Mouse (Mus musculus): ENCODE data around the gene Inafm1. TPM values are rescaled to one million over a fixed set of nuclear protein-coding genes. Genes with fewer than 3 reads are reported as not detected.
"Not testable (repeated sequence)": the region's sequence is repeated elsewhere in the genome, so short reads cannot be mapped to it uniquely, and the experiment has no call there.

Gene Inafm1
- polyA plus RNA-seq, 1 experiment: 23.6 TPM

DNA sequence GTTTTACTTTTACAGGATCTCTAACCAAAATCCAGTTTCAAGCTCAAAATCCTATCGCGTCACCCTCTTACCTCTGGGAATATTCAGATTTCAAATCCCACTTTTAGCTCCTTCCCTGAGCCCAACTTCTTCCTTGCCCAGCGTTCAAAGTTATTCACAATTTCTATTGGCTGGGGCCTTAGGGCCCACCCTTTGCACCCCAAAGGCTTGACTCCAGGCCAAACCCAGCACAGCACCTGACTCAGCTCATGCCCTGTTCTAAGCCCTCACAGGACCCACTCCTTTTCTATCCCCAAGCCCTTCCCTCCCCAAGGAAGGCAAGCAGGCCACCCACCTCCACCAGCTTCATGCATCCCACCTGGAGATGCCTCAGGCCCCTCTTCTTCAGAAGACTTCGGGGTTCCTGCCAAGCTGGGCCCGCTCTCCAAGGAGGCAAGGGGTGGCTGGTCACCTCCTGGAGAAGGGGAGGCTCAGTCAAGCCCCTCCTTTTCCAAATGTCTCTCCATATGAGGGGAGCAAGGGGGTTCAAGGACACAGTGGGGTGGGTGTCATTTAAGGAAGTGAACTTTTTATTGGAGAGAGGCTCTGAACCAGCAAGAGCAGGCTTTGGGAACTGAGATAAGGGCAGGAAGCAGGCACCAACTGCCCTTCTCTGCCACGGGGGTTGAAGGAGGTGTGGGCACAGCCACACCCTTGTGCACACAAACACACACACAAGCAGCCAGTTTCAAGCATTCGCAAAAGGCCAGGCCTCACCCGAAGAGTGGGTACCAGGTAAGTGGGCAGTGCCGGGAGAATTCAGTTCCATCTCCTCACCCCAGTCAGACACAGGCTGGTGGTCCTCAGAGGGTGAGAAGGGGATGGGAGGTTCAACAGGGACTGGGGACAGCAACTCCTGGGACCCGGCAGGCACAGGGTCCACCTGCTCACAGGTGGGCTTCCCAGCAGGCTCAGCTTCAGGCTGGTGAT is 1.8 kb upstream of the Inafm1 start:
- peak overlapping the region; percentile 30 for H3K4me3 ChIP-seq (replicated peaks; ENCODE audit: control insufficient read depth, low read depth, low read length)
- H3K4me1 ChIP-seq (ENCODE audit: control insufficient read depth, insufficient read depth, low read length): peaks cover 2% of the 10 kb centered on the region; the same call in 1 of the 2 replicates
- peak overlapping the region; percentile 55 for H3K27ac ChIP-seq (ENCODE audit: control insufficient read depth, insufficient read depth, low read depth, low read length, poor library complexity)
- WGBS: 43% methylated on average over 10 of the region's 10 CpGs
- no peak for TF ChIP-seq CTCF (IDR thresholded peaks at IDR 0.05; ENCODE audit: control insufficient read depth, insufficient read depth, low read length)
- no peak for TF ChIP-seq POLR2A (IDR thresholded peaks at IDR 0.05; ENCODE audit: borderline replicate concordance, control insufficient read depth, low read depth, low read length)

DNA sequence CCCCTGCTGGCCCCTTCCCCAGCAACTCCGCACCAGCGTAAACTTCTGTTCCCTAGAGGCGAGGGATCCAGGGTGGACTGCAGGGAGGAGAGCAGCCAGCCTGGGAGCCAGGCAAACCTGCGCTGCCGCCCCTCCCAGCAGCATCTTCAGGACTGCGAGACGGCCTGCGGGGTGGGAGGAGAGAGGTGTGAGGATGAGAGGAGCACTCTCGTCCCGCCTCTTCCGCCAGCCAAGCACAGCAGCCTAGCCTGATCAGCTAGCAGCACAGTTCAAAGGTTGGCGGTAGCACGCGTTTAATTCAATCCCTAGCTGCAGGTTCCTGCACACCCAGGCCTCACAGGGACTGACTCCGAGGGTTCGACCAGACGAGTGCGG is 336 bp upstream of the Inafm1 start:
- peak overlapping the region; percentile 85 for H3K27ac ChIP-seq (ENCODE audit: control insufficient read depth, insufficient read depth, low read depth, low read length, poor library complexity)
- under 1% methylated on average over 18 of the region's 18 CpGs for WGBS
- peak overlapping the region; percentile 85 for H3K4me3 ChIP-seq (replicated peaks; ENCODE audit: control insufficient read depth, low read depth, low read length)
- TF ChIP-seq CTCF (IDR thresholded peaks at IDR 0.05; ENCODE audit: control insufficient read depth, insufficient read depth, low read length): peak; percentile 5; the same call in 1 of the 2 replicates
- peak; percentile 89 for TF ChIP-seq POLR2A (IDR thresholded peaks at IDR 0.05; ENCODE audit: borderline replicate concordance, control insufficient read depth, low read depth, low read length)
- H3K4me1 ChIP-seq (ENCODE audit: control insufficient read depth, insufficient read depth, low read length): peaks cover 2% of the 10 kb centered on the region; the same call in 1 of the 2 replicates

DNA sequence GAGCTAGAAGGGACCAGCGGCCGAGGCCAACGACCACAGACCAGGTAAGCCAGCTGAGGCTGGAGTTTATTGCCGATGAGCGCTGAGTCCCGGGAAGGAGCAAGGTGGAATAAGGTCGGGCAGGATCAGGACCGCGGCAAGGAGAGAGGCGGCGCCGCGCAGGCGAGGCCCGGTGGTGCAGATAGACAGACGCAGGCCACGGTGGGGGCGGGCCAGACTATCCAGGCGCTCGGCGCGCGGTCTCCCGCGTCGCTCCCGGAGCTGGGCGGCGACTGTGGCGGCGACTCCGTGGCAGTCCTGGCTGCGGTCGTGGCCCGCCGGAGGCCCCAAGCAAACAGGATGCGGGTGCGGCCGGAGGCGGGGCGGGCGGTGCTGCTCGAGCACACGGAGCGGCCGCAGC is 736 bp downstream of the Inafm1 start:
- WGBS: under 1% methylated on average over 46 of the region's 46 CpGs
- H3K27ac ChIP-seq (ENCODE audit: control insufficient read depth, insufficient read depth, low read depth, low read length, poor library complexity): peak overlapping the region; percentile 85
- H3K4me3 ChIP-seq (replicated peaks; ENCODE audit: control insufficient read depth, low read depth, low read length): peak overlapping the region; percentile 85

DNA sequence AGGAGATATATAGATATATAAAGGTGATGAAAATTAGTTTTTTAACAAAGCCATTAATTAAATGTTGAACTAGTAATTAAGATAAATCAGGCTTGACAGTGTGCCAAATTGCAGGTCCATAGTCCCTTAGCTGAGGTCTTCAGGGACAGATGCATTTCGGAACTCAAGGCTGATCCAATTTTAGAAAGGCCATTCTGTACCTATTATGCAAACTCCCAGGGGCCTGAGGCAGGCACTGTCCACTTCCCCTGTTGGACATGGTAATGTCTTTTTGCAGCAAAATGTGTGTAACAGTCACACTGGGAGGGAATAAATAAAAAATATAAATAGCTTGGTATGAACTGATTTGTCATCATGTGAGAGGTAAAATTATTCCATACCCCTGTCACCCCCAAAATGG is 2.3 kb downstream of the Inafm1 start:
- H3K27ac ChIP-seq (ENCODE audit: control insufficient read depth, insufficient read depth, low read depth, low read length, poor library complexity): no peak overlapping the region
- no peak overlapping the region for H3K4me3 ChIP-seq (replicated peaks; ENCODE audit: control insufficient read depth, low read depth, low read length)
- WGBS: 59% methylated on average over 1 of the region's 1 CpGs
- H3K4me1 ChIP-seq (ENCODE audit: control insufficient read depth, insufficient read depth, low read length): peaks cover 2% of the 10 kb centered on the region; the same call in 1 of the 2 replicates
- TF ChIP-seq CTCF (IDR thresholded peaks at IDR 0.05; ENCODE audit: control insufficient read depth, insufficient read depth, low read length) (no peak), POLR2A (IDR thresholded peaks at IDR 0.05; ENCODE audit: borderline replicate concordance, control insufficient read depth, low read depth, low read length) (no peak)

More for the DNA sequence above, 736 bp downstream of the Inafm1 start:
- TF ChIP-seq CTCF (IDR thresholded peaks at IDR 0.05; ENCODE audit: control insufficient read depth, insufficient read depth, low read length) (no peak), POLR2A (IDR thresholded peaks at IDR 0.05; ENCODE audit: borderline replicate concordance, control insufficient read depth, low read depth, low read length) (peak; percentile 32; the same call in 1 of the 2 replicates)
- H3K4me1 ChIP-seq (ENCODE audit: control insufficient read depth, insufficient read depth, low read length): peaks cover 2% of the 10 kb centered on the region; the same call in 1 of the 2 replicates

DNA sequence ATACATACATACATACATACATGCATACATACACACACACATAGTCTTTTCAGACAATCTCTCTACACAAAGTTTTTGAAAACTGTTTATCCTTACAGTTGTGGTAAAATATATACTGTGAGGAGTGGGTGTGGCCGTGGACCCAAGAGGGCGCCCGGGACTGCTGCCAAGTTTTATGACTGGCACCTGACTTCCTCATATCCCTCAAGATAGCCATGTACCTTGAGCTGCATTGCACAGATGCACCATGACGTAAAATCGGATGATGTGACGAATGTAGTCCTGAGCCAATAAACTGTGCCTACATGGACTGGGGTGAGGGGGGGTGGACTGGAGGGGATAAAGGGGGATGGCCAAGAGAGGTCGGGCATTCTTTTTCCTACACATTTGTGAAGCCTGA is 6.8 kb downstream of the Inafm1 start:
- H3K4me3 ChIP-seq (replicated peaks; ENCODE audit: control insufficient read depth, low read depth, low read length); H3K4me1 ChIP-seq (ENCODE audit: control insufficient read depth, insufficient read depth, low read length); H3K27ac ChIP-seq (ENCODE audit: control insufficient read depth, insufficient read depth, low read depth, low read length, poor library complexity): not testable (repeated sequence)
- WGBS: 10% methylated on average over 7 of the region's 7 CpGs

DNA sequence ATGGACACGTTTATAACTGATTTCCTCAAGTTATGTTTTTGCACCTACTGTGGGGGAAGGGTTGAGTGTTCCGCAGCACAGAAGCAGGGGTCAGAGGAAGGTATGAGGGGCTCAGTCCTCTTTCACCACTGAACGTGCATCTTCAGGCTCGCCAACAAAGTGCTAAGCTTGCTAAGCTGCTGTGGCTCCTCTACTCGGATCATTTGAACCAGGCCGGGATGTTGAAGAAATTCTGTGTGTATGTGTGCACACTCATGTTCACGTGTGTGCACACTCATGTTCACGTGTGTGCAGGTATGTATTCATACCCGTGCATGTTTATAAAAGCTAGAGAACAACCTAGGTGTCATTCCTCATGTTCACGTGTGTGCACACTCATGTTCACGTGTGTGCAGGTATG is 7.6 kb downstream of the Inafm1 start:
- H3K4me1 ChIP-seq (ENCODE audit: control insufficient read depth, insufficient read depth, low read length): peaks cover 2% of the 10 kb centered on the region; the same call in 1 of the 2 replicates
- no peak overlapping the region for H3K4me3 ChIP-seq (replicated peaks; ENCODE audit: control insufficient read depth, low read depth, low read length)
- 83% methylated on average over 11 of the region's 11 CpGs for WGBS
- H3K27ac ChIP-seq (ENCODE audit: control insufficient read depth, insufficient read depth, low read depth, low read length, poor library complexity): no peak overlapping the region
- TF ChIP-seq CTCF (IDR thresholded peaks at IDR 0.05; ENCODE audit: control insufficient read depth, insufficient read depth, low read length) (no peak), POLR2A (IDR thresholded peaks at IDR 0.05; ENCODE audit: borderline replicate concordance, control insufficient read depth, low read depth, low read length) (no peak)

DNA sequence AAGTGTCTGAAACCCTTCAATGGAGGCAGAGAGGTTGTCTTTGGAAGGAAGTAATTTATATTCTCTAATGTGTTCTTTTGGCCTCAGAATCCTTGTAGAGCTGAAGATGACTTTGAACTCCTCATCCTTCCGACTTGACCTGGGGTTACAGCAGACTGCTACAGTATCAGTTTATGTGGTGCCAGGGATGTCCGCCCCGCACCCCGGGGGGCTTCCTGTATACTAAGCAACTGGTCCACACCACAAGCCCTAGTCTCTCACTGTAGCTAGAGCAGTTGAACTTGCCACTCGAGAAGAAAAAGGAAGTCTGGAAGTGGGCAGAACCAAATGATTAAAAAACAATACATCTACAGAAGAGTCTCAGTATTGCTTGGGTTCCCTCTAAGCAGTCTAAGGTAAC is 9.6 kb downstream of the Inafm1 start:
- TF ChIP-seq POLR2A (IDR thresholded peaks at IDR 0.05; ENCODE audit: borderline replicate concordance, control insufficient read depth, low read depth, low read length) (no peak), CTCF (IDR thresholded peaks at IDR 0.05; ENCODE audit: control insufficient read depth, insufficient read depth, low read length) (no peak)
- no peak overlapping the region for H3K27ac ChIP-seq (ENCODE audit: control insufficient read depth, insufficient read depth, low read depth, low read length, poor library complexity)
- 1% methylated on average over 5 of the region's 5 CpGs for WGBS
- no peak overlapping the region for H3K4me3 ChIP-seq (replicated peaks; ENCODE audit: control insufficient read depth, low read depth, low read length)
- peaks cover 2% of the 10 kb centered on the region; the same call in 1 of the 2 replicates for H3K4me1 ChIP-seq (ENCODE audit: control insufficient read depth, insufficient read depth, low read length)

DNA sequence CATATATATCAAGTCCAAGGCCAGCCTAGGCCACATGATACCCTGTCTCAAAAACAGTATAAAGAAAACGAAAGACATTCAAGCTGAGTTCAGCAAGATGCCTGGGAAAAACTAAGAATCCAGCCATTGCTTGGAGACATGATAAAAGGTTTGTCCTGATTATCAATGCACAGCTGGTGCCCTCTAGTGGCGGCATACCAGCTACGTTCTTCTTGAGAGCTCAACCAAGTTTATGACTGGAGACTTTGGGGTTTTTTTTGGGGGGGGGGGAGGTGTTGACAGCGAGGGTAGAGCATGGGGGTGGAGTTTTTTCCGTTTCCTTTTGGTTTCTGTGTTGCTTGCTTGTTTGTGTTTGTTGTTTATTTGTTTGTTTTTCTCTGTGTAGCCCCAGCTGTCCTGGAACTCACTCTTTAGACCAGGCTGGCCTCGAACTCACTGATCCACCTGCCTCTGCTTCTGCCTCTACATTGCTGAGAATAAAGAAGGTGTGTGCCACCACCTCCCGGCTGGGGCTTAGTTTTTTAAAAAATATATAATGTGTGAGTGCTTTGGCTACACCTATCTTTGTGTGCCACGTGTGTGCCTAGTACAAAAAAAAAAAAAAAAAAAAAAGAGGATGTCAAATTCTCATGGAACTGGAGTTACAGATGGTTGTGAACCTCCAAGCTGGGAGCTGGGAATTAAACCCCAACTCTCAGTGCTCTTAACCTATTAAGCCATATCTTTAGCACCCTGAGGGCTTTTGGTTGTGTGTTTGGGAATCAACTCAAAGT is 10.2 kb downstream of the Inafm1 start:
- TF ChIP-seq POLR2A (IDR thresholded peaks at IDR 0.05; ENCODE audit: borderline replicate concordance, control insufficient read depth, low read depth, low read length): no peak
- peak; percentile 51 for TF ChIP-seq CTCF (IDR thresholded peaks at IDR 0.05; ENCODE audit: control insufficient read depth, insufficient read depth, low read length)
- Histone ChIP-seq H3K4me1 (ENCODE audit: control insufficient read depth, insufficient read depth, low read length) (peaks cover 2% of the 10 kb centered on the region; the same call in 1 of the 2 replicates), H3K4me3 (replicated peaks; ENCODE audit: control insufficient read depth, low read depth, low read length) (no peak overlapping the region), H3K27ac (ENCODE audit: control insufficient read depth, insufficient read depth, low read depth, low read length, poor library complexity) (no peak overlapping the region)
- WGBS: 12% methylated on average over 8 of the region's 8 CpGs
